Mouse (Mus musculus): ENCODE measurements at regions not wholly inside any gene's neighbourhood (a gene's known extent, or its start where the extent isn't known, plus 50 kb on each side); places are given as distances from the start of the nearest gene placed in this dataset.

GRCm38 (mm10) chr15:50005142-50005541, 3879.6 kb upstream of the Gm7489 start:
- DNase-seq (ENCODE audit: low read depth, low spot score) = peak; percentile 19

DNA sequence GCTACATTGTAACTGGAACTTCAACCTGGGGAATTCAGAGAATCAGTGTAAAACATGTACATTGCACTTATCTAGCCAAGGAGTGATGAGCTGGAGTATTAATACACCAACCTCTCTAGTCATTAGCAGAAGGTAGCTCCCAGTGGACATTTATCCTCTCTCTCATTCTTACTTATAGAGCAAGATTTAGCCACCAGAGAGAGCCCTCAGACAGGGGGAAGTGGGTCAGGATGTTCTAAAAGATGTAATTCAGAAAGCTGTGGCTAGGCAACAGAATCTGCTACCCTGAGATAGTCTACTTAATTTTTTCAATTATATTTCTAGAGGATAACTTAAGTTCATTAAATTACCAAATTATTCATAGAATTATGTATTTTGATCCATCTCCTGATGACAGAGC, 3838.1 kb upstream of the Gm7489 start:
- no peak for DNase-seq (ENCODE audit: low read depth, low spot score)

DNA sequence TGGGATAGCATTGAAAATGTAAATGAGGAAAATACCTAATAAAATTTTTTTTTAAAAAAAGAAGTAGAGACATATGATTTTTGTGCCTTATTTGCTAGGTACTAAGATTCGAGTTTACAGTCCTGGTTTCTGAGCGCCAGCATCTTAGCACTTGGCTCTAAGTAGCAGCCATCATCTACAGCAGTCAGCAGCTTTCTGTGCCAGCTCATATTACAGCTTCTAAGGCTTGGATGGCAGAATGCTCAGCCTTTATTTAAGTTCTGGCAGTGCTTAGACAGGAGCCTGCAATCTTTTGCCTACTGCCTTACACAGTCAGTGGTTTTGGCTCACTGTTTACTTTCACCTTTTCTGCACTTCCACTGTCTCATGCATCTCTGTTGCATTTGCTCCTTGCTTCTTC, 3831.2 kb upstream of the Gm7489 start:
- peak; percentile 72 for DNase-seq (ENCODE audit: low read depth, low spot score)

DNA sequence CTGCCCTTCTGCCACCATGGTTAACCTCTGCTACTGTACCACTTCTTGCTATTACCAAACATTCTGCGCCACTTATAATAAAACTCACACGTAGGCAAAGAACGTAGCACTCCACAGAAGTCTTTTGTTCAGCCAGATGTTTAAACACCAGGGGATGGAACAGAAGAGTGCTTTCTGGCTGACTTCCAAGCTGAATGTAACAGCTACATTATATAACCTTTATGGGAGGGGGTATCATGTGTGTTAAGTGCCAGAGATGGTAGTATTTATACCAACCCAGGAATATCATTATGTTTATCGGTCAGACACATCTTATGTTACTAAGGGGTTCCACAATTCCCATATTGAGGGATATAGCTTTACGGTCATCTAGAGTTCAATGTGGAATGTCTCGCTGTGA, 3830.8 kb upstream of the Gm7489 start:
- DNase-seq (ENCODE audit: low read depth, low spot score) = no peak

- no peak for DNase-seq (ENCODE audit: low read depth, low spot score)
Observed at GRCm38 (mm10) chr15:50078246-50078645, 3806.5 kb upstream of the Gm7489 start.

DNA sequence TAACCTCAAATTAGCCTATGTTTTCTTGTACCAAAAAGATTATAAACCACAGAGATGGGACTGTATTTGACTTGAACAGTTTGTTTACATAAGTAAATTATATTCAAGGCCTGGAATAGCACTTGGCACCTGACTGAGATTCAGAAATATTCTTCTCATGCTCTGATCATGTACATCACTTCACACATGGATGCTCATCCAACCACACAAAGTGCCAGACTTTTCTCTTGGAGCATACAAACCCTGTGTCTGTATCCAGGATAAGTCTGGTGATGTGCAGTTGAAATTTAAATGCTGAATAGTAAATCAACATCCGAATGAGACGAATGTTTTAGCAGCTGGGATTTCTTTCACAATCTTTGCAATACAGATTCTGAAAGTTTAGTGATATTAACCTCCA, 3802.3 kb upstream of the Gm7489 start:
- DNase-seq (ENCODE audit: low read depth, low spot score) = no peak

DNA sequence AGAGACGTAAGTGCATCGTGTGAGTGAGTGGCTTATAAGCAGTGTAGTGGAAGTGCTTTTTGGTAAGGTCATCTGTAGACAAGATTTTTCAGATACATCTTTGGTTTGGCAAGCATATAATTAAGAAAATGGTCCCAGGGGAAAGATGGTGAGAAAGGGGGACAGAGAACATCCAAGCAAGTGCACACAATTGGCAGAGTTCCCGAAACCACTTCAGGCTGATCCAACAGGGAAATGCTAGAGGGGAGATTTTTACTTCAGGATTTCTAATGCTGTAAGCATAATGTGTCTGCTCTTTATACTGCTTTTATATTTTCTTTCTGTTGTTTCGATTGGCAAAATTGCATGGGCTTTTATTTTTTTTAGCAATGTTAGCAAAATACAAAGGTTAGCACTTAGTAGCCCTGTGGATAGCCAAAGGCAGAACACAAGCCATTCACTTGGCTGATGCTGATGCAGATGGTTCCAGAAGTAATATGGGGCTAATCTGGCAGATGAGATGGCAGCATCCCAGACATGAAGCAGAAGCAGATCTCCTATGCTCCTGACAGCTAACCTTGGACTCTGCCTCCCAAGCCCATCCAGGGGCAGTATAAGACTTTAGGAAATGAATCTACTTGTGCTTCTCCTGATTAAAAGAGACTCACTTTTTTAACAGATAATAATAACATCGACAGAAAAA, 3782.0 kb upstream of the Gm7489 start:
- DNase-seq (ENCODE audit: low read depth, low spot score) = no peak

DNA sequence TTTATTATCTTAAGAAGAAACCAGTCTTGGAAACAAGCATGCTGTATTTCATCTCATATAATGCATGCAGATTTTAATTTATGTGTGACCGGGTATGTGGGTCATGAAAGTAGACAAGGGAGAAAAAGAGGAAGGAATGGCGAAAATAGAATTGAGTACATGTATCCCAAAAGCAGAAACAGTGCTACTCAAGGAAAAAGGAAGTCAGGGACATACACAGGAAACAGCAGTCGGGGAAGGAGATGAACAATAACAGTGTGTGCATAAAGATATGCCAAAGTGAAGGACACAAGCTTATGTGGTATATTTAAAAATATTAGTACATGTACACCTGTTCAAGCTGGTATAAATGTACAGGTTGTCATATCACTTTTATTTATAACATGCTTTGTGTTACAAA, 3775.8 kb upstream of the Gm7489 start:
- no peak for DNase-seq (ENCODE audit: low read depth, low spot score)

- DNase-seq (ENCODE audit: low read depth, low spot score) = no peak
Observed at GRCm38 (mm10) chr15:50153863-50154262, 3730.8 kb upstream of the Gm7489 start.

GRCm38 (mm10) chr15:50172276-50172772, 3712.4 kb upstream of the Gm7489 start:
- DNase-seq (ENCODE audit: low read depth, low spot score) = no peak

- no peak for DNase-seq (ENCODE audit: low read depth, low spot score)
Observed at GRCm38 (mm10) chr15:50183185-50183584, 3701.5 kb upstream of the Gm7489 start.

Measured in telencephalon, adult 2 months (tissue).